Mouse (Mus musculus): ENCODE results near the gene Vti1a. TPM values are rescaled to one million over a fixed set of nuclear protein-coding genes. Genes with fewer than 3 reads are reported as not detected.

Vti1a gene
- total RNA-seq, 2 experiments from 2014 or later: 53.6 to 56.2 TPM

DNA sequence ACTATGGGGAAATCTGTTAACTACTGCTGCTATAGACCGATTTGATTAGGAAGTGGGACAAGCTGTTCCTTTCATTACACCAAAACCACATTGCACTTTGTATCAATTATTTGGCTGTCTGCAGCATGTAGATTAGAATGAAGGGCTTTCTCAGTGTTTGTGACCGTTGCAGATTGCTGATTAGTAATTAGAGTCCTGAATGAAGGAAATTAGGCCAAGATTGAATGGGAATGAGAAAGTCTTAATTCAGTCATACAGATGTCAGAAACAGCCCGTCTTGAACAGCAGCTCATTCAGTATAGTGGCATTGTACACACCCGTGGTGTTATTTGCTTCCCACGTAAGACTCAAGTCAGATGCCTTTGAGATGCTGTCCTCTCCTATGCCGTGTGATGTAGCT lies 60.2 kb downstream of the Vti1a start:
- DNase-seq (ENCODE audit: extremely low spot score in 1 of 2, low spot score in 1 of 2): no peak

DNA sequence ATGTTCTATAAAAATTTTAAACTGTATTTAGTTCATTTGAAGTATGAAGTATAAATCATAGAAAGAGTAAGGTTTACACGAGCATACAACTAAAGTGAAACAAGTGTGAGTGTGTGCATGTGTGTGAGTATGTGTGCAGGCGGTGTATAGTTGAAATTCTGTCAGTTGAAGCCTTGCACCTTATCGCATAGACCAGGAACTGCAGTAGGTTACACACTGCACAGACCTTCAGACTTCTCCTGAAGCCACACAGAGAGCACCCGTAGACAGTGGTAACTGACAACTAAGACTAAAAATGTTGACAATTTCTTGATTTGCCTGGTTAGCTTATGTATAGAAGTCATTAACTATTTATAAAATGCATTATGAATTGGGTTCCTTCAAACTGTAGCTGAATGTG lies 61.4 kb downstream of the Vti1a start:
- DNase-seq (ENCODE audit: extremely low spot score in 1 of 2, low spot score in 1 of 2): no peak

DNA sequence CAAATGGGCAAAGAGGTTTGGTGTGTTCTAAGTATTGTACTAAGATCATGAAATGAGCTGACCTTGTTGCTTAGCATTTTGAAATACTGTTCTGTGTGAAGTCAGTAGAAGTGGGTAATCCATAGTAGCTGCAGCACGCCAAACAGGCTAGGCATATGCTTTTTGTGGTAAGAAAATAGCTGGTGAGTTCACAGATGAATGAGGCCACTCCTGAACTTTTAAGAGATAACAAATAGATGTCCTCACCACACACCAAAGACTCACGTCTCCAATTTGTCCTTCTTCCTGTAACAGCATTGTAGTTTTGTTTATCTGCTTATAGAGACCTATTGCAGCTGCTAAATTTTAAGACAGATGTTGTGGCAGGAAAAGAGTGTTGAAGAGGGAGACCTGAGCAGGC lies 62.8 kb downstream of the Vti1a start:
- DNase-seq (ENCODE audit: extremely low spot score in 1 of 2, low spot score in 1 of 2): no peak

DNA sequence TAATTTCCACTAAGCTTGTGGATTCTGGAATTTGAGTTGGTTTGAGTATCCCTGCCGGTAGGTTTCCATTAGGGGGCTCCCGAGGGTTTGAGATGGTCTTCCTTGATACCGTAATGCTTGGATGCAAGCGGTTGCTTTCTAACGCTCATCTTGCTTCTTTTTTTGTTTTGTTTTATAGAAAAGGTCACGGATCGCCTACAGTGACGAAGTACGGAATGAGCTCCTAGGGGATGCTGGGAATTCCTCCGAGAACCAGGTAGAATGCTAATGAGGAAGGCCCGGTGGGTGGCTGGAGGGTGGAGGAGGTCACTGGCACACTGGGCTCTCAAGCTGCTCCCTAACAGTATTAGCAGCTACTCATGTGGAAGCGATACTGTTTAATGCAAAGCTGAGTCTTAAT lies 64.7 kb downstream of the Vti1a start:
- DNase-seq (ENCODE audit: extremely low spot score in 1 of 2, low spot score in 1 of 2): no peak

DNA sequence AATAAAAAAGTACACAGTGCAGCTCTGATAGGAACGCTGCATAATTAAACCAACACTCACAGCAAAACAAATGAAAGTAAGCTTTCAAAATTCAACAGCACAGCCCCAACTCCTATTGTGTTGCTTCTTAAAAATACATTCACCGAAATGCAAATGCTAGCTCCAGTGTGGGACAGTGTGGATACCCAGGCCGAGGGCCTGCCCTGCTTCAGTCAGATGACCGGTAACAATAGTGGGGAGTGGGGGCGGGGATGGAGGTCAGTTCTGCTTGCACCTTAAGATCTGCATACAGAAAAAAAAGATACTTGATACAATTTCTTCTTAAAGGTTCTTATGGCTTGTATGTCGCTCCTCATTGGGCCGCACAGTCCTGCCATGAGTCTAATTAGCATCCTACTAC lies 65.2 kb downstream of the Vti1a start:
- DNase-seq (ENCODE audit: extremely low spot score in 1 of 2, low spot score in 1 of 2): no peak

DNA sequence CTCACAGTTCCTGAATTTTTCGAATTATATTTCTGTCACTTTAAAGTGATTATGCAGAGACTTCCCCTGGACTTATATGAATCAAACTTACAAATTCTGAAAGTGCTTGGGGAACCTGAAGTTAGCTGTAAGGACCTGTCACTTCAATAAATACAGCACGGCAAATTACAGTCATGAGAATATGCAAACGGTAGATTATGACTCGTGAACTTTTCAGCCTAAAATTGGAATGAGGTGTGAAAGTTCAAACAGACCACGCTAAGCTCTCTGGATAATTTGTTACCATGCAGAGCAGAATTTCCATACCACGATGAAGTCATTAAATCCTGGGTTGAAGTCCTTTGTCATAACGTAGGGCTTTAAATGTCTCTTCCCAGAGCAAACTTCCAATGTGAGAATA lies 66.7 kb downstream of the Vti1a start:
- no peak for DNase-seq (ENCODE audit: extremely low spot score in 1 of 2, low spot score in 1 of 2)

DNA sequence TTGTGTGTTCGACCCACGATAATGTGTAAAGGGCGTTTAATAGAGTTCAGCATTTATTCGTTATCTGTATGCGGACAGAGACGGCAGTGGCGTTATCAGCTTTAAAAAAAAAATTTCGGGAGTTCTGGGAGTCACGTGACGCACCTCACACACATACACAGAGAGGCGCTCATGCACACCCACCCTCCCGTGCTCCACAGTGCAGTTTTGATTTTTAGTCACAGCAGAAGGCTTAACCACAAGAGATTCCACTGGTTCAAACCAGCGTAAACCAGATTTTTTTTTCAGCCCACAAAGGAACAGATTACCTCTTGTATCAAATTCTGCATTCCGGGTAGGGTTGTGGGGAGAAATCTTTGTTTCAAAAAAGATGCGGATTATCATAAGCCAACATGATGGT lies 68.5 kb downstream of the Vti1a start:
- no peak for DNase-seq (ENCODE audit: extremely low spot score in 1 of 2, low spot score in 1 of 2)

DNA sequence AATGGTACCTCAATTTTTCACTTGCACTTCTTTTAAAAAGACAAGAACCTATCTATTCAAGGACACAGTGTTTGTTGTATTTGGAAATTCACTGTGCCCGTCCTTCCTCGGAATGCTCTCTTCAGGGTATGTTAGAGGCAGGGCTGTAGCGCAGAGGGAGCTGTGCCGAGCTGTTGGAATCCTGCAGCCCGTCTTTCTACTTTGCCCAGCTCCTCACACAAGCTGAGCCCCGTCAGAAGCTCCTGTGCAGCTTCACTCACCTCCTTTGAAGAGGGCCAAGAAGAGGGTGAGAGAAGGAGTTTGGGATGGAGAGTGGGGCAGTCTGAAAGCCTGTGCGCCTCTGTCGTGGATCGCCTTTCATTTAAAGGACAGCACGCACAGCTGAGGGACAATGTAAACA lies 72.9 kb downstream of the Vti1a start:
- no peak for DNase-seq (ENCODE audit: extremely low spot score in 1 of 2, low spot score in 1 of 2)

DNA sequence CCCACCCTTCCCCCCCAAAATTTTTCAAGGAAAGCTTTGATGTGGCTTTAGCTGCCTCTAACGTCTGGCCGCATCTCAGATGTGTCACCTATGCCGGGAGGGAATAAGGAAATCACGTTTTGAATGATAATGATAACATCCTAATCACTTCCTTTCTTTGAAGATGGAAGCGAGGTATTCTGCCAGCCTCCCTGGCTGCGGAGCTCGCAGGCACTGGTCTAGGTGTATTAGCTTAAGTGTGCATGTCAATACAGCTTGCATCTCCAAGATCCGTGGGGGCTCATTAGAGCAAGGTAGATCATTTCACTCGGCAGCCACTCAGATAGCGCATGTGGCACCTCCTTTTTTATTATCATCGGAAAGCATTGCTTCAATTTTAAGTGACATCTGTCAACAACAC lies 74.2 kb downstream of the Vti1a start:
- no peak for DNase-seq (ENCODE audit: extremely low spot score in 1 of 2, low spot score in 1 of 2)

DNA sequence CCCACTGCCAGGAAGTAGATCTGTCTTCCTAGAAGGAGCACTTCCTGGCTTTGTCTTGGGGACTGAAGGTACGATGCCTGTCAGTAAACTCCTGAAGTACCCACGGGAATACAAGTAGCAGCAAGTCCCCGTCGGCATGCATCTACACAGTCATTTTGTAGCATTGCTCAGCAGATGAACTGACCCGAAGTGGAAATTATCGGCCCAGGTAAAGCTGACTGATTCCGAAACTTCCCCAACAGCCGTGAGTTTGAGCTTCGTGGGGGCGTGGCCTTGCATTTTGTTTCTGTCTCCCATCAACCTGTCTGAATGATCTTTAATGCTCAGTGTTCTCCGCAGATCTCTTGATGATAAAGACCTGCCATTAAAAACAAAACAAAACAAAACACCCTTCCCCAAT lies 85.5 kb downstream of the Vti1a start:
- DNase-seq (ENCODE audit: extremely low spot score in 1 of 2, low spot score in 1 of 2): no peak

DNA sequence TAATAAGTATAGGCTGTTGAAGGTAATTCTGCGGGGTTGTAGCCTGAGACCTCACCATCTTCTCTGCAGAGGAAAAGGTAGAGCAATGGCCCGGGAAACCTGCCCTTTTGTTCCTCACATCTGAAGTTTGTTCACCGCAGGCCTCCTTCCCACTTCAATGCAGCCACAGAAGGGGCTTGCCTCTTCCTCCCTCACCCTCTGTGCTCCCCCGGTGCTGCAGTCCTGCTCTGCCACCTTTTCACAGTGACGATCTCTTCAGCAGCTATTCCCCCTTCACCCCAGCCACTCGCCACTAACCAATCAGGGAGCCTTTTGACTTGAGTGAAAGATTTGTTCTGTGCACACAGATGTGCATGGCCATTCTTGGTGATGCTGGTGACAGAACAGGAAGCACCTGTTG lies 92.4 kb downstream of the Vti1a start:
- no peak for DNase-seq (ENCODE audit: extremely low spot score in 1 of 2, low spot score in 1 of 2)

DNA sequence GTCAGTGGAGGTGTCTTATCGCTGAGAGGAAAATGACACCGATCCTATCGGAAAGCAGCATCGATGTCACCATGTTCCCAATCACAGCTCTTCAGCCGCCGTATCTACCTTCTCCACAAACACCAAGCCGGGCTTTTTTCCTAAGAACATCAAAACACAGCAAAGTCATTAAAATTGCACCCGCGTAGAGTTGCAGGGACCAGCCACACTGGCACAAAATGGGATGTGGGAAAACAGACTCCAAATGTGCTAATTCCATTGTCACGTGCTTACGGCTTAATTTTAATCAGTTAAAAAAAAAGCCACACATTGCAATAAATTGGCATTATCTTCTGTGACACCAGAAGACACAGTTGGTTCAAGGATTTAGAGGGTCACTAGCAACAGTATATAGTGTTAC lies 95.3 kb downstream of the Vti1a start:
- DNase-seq (ENCODE audit: extremely low spot score in 1 of 2, low spot score in 1 of 2): no peak

DNA sequence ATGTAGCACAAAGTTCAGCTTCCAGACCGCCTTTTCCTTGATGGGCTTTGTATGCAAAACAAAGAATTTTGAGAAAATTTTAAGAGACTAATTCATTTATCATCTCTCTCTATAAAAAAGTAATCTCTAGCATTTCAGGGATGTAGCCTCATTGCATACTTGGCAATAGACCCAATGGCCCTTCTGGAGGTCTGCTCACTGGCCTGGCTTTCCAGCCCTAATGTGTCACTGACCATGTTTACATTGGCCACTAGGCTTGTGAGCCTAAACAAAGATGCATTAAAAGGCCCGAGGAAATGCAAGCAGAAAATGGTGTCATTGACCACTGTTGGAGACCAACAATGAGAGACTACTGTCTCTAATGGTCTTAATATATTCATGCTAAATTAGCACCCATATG lies 95.8 kb downstream of the Vti1a start:
- DNase-seq (ENCODE audit: extremely low spot score in 1 of 2, low spot score in 1 of 2): no peak

DNA sequence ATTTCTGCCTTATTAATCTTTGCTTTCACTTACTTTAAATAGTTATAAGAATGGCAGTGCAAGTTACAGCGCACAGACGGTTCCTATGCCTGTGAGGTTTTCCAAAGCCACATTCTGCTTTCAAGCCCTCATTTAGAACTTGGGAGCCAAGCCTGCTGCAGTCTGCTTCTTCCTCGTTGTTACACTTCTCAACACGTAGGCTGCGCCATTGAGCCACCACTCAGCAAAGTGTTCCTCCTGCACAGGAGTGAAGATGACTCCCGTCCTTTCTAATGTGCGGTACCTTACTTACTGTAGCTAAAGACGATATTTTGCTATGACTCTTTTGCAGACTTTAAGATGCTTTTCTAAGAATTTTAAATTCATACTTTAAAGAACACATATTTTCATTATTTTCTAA lies 98.0 kb downstream of the Vti1a start:
- peak in 1 of 2 experiments; percentile 43 for DNase-seq (ENCODE audit: extremely low spot score in 1 of 2, low spot score in 1 of 2)

DNA sequence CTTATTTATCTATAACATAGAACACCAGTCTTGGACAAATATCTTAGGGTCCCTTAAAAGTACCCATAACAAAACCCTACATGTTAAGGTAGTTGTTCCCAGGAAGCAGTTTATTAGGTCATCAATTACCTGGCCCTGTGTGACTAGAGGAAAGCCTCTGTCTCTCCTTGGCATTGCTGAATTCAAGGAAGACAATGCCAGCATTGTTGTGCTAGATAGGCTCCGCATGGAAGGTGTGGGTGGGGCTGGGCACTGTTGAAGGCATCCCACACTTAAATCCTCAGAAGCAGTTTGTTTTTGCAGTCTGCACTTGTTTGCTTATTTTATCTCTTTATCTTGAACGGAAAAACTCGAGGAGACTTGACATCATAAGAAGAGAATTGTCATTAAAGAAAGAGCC lies 102.7 kb downstream of the Vti1a start:
- DNase-seq (ENCODE audit: extremely low spot score in 1 of 2, low spot score in 1 of 2): no peak

DNA sequence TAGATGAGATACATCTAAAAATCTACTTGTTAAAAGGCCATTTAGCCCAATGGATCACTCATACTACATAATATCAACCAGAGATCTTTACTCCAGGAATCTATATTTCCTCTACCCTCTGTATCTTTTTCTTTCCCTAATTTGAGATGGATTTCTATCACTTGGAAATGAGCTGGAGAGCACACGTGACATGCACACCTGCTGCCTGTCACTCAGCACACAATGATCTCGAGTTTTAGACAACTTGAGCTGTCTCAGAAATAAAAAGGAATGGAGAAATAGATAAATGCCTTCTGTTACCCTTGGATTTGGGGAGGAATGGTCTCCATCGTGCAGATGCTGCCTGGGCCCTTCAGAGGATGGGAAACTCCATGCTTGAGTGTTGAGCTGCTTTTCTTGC lies 103.9 kb downstream of the Vti1a start:
- DNase-seq (ENCODE audit: extremely low spot score in 1 of 2, low spot score in 1 of 2): no peak

DNA sequence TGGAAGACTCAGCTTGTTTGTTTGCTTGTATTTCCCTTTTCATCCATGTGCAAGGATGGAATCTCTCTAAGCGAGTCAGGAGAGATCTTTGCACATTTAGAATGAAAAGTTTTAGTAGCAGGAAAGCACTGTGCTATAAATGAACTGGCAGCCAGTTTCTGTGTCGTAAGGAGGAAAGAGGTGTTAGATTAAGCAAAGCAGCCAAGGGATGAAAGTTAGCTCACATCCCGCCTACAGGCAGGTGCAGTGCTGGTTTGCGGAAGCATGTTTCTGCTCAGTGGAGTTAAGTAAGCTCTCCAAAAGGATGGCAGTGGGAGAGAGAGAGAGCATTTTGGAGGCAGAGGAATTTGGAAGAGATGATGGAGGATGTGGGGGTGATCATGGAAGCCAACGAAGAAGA lies 105.7 kb downstream of the Vti1a start:
- no peak for DNase-seq (ENCODE audit: extremely low spot score in 1 of 2, low spot score in 1 of 2)

DNA sequence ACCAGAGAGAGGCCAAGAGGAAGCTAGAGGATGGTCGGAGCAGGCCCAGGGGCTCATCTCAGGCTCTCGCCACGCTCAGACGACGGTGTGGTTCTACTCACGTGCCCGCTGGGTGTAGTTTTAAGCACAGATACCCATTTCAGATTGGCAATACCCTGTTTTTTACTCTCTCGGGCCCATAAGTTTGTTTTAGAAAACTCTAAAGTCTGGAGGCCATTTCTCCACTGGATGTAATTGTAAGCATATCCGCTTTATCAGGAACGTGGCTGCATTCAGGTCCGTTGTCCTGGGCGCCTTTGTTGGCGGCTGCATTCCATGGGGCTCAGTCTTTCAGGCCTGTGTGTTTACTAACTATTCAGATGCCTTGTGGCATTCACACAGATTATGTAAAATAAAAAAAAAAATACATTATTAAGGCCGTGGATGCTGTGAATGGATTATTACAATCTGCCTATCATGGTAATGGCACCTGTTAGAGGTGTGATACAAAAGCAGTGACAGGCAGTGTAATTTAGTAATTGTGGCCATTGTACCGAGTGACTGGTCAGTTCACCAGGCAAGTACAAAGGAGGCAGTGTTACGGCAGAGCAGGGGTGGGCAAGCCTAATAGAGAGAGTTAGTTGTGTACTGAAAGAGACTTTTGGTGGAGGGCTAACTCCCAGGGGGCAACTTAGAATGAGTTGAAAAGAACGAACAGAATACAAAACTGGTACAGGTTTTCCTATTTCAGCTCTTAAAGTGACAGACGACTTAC lies 106.4 kb downstream of the Vti1a start:
- no peak for DNase-seq (ENCODE audit: extremely low spot score in 1 of 2, low spot score in 1 of 2)

DNA sequence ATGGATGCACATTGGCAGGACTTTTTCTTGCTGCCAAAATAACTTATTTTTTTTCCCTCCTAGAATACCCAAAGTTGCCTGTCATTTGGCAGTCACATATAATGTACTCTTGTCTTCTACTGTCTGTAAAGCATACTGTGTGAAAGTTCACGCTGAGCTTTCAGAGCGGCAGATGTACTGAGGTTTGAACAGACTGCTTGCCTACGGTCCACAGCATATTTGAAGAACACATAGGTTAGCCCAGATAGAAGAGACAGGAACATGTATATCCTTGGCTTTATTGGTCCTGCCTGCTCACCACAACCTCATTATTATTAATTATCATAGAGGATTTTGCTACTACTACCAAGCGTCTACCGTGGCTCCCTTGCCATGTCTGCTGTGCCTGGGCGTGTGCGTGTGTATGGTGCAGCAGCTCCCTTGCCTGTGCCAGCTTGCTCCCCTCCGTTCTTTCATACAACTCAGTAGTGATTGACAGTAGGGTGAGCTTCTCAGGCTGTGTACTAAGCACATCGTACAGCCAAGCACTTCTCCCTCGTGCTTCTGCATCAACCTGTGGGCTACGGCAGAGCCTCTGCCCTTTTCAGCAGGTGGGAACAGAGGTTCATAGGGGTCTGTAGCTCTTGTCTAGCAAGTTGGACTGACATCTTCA lies 107.1 kb downstream of the Vti1a start:
- DNase-seq (ENCODE audit: extremely low spot score in 1 of 2, low spot score in 1 of 2): no peak

DNA sequence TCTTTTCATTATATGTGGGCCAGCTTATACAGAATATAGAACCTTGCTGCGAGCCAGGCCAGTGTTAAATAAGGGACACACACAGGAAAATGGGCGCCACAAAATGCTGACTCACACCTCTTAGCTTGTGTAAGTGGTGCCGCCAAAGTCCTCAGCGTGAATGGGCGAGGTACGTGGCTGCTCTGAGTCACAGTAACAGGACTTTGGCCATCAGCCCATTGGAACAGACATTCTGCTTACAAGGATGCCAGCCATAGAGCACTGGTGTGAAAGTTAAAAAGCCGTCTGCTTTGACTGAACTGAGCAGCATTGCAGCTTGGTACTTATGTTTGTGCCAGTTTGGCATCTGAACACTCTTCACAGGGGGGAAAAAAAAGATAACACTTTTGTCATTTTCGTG lies 107.9 kb downstream of the Vti1a start:
- peak in 1 of 2 experiments; percentile 49 for DNase-seq (ENCODE audit: extremely low spot score in 1 of 2, low spot score in 1 of 2)

DNA sequence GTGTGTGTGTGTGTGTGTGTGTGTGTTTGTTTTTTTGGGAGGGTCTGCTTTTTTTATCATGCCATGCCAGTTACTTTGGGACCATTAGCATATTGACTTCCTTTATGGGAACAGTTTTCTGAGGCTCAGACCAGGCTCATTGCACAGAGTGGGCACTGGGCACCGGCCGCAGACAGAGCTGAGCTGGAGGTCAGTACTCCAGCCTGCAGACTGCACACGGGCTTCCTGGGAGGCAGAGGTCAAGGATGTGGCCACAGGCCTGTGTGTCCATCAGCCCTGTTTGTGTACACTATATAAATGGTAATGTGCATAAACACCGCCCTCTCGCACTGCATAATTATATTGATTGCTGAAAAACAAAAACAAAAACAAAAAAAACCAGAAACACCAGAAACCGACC lies 108.4 kb downstream of the Vti1a start:
- no peak for DNase-seq (ENCODE audit: extremely low spot score in 1 of 2, low spot score in 1 of 2)

DNA sequence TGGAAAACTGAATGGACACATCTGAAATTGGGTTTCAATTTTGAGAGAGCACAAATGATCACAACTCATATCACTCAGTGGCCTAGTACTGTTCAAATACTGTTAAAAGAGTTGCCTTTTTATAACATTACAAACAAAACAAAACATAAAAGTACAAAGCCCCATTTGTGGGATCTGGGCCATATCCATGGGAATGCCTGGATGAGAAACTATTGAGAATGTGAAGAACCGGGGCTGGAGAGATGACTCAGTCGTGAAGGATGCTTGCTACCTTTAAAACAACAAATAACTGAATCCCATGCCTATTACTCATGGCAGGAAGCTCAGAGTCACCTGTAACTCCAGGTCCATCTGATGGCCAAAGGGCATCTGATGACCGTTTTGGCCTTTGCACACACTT lies 124.2 kb downstream of the Vti1a start:
- DNase-seq (ENCODE audit: extremely low spot score in 1 of 2, low spot score in 1 of 2): no peak

Data from layer of hippocampus, postnatal 25 days (tissue).